Mouse (Mus musculus): ENCODE data around the gene Kat2a. TPM values are rescaled to one million over a fixed set of nuclear protein-coding genes. Genes with fewer than 3 reads are reported as not detected.
"Not testable (repeated sequence)": the region's sequence is repeated elsewhere in the genome, so short reads cannot be mapped to it uniquely, and the experiment has no call there.

The Kat2a gene
- polyA plus RNA-seq, 1 experiment from 2014 or later = 72.4 TPM

DNA sequence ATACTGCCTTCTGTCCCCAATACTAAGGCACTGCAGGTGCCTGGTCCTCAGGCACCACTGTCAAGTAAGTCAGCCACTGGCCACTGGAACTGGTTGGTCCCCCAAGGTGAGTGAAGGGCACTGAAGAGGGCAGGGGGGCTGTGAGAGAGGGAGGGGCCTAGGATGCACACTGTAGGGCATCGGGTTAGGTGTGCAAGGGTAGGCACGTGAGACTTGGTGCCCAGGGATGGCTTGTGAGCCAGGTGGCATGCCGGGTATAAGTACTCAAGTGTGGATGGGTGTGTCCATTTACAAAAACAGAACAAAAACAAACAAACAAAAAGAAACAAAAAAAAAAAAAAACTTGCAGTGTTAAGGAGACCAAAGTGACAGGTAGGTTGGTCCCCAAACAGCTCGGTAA, 23.8 kb downstream of the Kat2a start:
- peaks cover 9% of the 10 kb centered on the region; the same call in 1 of the 2 replicates for H3K4me1 ChIP-seq
- WGBS = 79% methylated on average over 4 of the region's 4 CpGs
- no peak overlapping the region for H3K9ac ChIP-seq
- no peak overlapping the region for H3K27ac ChIP-seq
- no peaks in the 10 kb centered on the region for H3K9me3 ChIP-seq
- H3K36me3 ChIP-seq = no peaks in the 10 kb centered on the region
- H3K4me2 ChIP-seq (replicated peaks) = no peak overlapping the region
- H3K4me3 ChIP-seq = no peak overlapping the region
- no peak for ATAC-seq (ENCODE audit: insufficient number of reproducible peaks, insufficient read depth, low FRiP score, low TSS enrichment)
- H3K27me3 ChIP-seq = peaks cover 29% of the 10 kb centered on the region

DNA sequence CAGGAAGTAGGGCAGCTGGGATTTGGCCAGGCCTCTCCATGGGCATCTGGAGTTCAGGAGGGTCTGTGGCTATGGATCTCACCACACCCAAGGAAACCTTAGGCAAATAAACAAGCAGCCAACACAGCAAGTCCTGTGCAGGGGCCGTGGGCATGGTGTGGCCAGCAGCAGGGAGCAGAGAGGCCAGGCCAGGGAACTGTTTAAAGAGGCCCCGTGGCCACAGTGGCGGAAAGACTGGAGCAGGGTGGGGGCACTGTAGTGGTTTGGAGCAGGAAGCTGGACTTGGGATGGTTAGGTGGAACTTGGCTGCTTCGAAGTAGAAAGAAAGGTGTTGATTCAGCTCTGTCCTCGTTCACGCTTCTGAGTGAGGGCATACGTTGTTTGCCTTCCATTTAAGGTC, 25.0 kb downstream of the Kat2a start:
- Histone ChIP-seq H3K4me1 (peaks cover 6% of the 10 kb centered on the region; the same call in 1 of the 2 replicates), H3K27me3 (peaks cover 21% of the 10 kb centered on the region), H3K9ac (no peak overlapping the region), H3K4me3 (no peak overlapping the region), H3K9me3 (no peaks in the 10 kb centered on the region), H3K36me3 (no peaks in the 10 kb centered on the region), H3K27ac (no peak overlapping the region), H3K4me2 (replicated peaks) (no peak overlapping the region)
- 81% methylated on average over 7 of the region's 7 CpGs for WGBS
- ATAC-seq (ENCODE audit: insufficient number of reproducible peaks, insufficient read depth, low FRiP score, low TSS enrichment) = no peak

DNA sequence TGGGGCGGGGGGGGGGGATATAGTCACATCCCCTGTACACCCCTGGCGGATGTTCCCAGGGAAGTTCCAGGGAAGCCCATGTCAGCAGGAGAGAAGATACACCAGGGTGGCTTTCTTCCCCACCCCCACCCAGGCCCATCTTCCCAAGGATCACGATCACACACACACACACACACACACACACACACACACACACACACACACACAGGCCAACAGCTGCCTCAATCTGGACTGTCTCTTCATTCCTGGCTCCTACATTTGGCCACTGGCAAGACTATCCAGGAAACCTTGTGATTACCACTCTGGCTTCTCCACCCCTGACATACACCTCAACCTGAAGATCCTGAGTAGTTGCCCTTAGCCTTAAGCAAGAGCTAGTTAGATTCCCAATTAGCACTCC, 26.9 kb downstream of the Kat2a start:
- Histone ChIP-seq H3K36me3 (no peaks in the 10 kb centered on the region), H3K4me3 (no peak overlapping the region), H3K27ac (no peak overlapping the region), H3K27me3 (0 out of 2 replicates have a peak, but pooled peaks cover 6% of the 10 kb centered on the region), H3K9me3 (no peaks in the 10 kb centered on the region), H3K9ac (no peak overlapping the region), H3K4me2 (replicated peaks) (no peak overlapping the region), H3K4me1 (no peaks in the 10 kb centered on the region)
- WGBS = 72% methylated on average over 3 of the region's 3 CpGs
- no peak for ATAC-seq (ENCODE audit: insufficient number of reproducible peaks, insufficient read depth, low FRiP score, low TSS enrichment)

DNA sequence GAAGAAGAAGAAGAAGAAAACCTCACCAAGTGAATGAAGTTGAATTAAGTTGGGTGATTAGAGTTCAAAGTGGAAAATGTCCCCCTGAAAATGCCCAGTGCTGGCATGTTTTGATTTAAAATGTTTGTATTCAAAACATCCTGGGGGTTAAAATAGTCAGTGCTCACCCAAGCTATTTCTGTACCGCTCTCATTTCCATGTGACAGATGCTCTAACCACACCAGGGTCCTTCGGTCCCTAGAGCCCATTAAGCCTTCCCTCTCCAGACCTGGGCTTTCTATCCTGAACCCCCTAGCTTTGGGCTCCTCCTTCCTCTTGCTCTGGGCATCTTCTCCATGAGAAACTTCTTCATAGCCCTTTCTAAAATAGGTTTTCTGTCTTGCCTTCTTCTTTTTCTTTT, 28.2 kb downstream of the Kat2a start:
- Histone ChIP-seq H3K9me3 (no peaks in the 10 kb centered on the region), H3K4me3 (no peak overlapping the region), H3K9ac (no peak overlapping the region), H3K4me2 (replicated peaks) (no peak overlapping the region), H3K27ac (no peak overlapping the region), H3K27me3 (no peaks in the 10 kb centered on the region), H3K36me3 (no peaks in the 10 kb centered on the region), H3K4me1 (no peaks in the 10 kb centered on the region)
- 67% methylated on average over 2 of the region's 2 CpGs for WGBS
- ATAC-seq (ENCODE audit: insufficient number of reproducible peaks, insufficient read depth, low FRiP score, low TSS enrichment) = no peak

DNA sequence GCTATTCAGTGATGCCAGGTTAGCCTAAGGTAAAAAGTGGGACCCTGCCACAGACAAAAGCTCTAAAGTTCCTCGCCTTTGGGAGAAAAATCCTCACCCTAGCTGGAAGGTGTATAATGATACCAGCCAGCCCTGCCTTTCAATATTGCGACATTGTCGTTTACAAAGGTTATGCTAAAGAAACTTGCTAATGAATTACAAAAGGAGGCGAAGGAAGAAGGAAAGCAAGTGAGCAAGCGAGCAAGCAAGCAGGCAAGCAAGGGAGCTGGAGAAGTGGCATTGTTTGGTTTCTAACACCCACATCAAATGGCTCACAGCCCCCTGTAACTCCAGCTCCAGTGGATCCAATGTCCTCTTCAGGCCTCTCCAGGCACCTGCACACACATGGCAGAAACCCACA, 29.7 kb downstream of the Kat2a start:
- Histone ChIP-seq H3K27me3 (no peaks in the 10 kb centered on the region), H3K9ac (no peak overlapping the region), H3K36me3 (no peaks in the 10 kb centered on the region), H3K4me2 (replicated peaks) (no peak overlapping the region), H3K4me3 (no peak overlapping the region), H3K4me1 (no peaks in the 10 kb centered on the region), H3K9me3 (no peaks in the 10 kb centered on the region), H3K27ac (no peak overlapping the region)
- no peak for ATAC-seq (ENCODE audit: insufficient number of reproducible peaks, insufficient read depth, low FRiP score, low TSS enrichment)
- 77% methylated on average over 5 of the region's 5 CpGs for WGBS

DNA sequence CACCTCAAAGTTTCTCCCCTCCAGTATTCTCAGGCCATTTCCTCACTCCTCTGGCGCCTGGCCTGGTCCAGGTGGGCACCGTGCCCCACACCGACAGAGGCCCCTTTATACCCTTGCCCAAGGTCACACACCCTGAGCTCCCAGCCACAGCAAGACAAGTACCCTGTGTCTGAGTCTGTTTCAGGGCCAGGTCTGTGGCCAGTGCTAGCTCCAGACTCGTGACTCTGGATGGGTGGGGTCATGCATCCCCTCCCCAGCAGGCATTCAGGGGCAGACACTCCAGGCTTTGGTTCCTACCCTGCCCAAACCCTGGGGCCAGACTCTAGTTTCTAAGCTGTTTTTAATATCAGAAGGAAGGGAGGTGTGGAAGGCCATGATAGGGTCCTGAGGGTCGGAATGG, 30.4 kb downstream of the Kat2a start:
- no peaks in the 10 kb centered on the region for H3K27me3 ChIP-seq
- no peaks in the 10 kb centered on the region for H3K4me1 ChIP-seq
- no peak for ATAC-seq (ENCODE audit: insufficient number of reproducible peaks, insufficient read depth, low FRiP score, low TSS enrichment)
- no peak overlapping the region for H3K27ac ChIP-seq
- H3K4me2 ChIP-seq (replicated peaks) = no peak overlapping the region
- no peaks in the 10 kb centered on the region for H3K9me3 ChIP-seq
- no peak overlapping the region for H3K4me3 ChIP-seq
- H3K9ac ChIP-seq = no peak overlapping the region
- 70% methylated on average over 5 of the region's 5 CpGs for whole genome bisulfite sequencing
- H3K36me3 ChIP-seq = no peaks in the 10 kb centered on the region

DNA sequence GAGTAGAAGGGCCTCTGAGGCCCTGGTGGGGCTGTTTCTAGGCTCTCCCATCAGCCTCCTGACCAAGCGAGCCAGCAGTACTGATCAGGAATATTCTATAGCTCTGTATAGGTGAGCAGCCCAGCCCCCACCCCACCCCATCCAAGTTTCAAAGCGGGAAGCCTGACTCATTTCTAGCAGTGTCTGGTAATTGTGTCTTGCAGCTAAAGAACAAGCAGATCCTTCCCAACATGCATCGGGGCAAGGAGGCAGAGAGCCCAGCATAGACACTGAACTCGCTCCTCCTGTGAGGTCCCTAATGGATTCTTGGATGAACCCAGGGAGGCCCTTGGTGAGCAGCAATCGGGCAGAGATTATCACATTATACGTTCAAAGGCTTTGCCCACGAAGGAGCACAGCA, 34.5 kb downstream of the Kat2a start:
- no peak overlapping the region for H3K4me3 ChIP-seq
- no peak overlapping the region for H3K27ac ChIP-seq
- 62% methylated on average over 7 of the region's 7 CpGs for WGBS
- 0 out of 2 replicates have a peak, but pooled peaks cover 7% of the 10 kb centered on the region for H3K4me1 ChIP-seq
- H3K27me3 ChIP-seq = peaks cover 9% of the 10 kb centered on the region
- H3K36me3 ChIP-seq = no peaks in the 10 kb centered on the region
- no peaks in the 10 kb centered on the region for H3K9me3 ChIP-seq
- ATAC-seq (ENCODE audit: insufficient number of reproducible peaks, insufficient read depth, low FRiP score, low TSS enrichment) = no peak
- no peak overlapping the region for H3K9ac ChIP-seq
- no peak overlapping the region for H3K4me2 ChIP-seq (replicated peaks)

DNA sequence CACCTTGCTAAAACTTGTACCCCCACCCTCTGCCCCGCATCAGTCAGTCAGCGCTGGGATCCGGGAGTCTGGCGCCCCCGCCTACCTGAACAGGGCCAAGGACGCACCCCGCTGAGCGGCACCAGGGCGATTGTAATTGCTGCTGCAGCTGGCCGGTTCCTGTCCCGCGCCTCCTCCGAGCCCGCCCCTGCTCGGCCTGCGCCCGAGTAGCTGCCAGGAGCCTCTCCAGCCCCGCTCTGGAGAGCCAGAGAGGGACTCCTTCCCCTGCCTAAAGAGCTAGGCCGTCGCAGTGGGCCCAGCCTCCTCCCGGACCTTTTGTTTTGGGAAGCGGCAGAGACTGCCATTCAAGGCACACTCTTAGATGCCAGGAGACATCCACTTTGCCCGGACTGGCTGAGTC, 39.1 kb downstream of the Kat2a start:
- Histone ChIP-seq H3K4me2 (replicated peaks) (peak overlapping the region; percentile 47), H3K4me3 (peak overlapping the region; percentile 18), H3K9ac (peak overlapping the region; percentile 44), H3K27me3 (peaks cover 19% of the 10 kb centered on the region), H3K27ac (no peak overlapping the region), H3K4me1 (0 out of 2 replicates have a peak, but pooled peaks cover 10% of the 10 kb centered on the region), H3K9me3 (no peaks in the 10 kb centered on the region), H3K36me3 (no peaks in the 10 kb centered on the region)
- ATAC-seq (ENCODE audit: insufficient number of reproducible peaks, insufficient read depth, low FRiP score, low TSS enrichment) = no peak
- 3% methylated on average over 23 of the region's 23 CpGs for WGBS

DNA sequence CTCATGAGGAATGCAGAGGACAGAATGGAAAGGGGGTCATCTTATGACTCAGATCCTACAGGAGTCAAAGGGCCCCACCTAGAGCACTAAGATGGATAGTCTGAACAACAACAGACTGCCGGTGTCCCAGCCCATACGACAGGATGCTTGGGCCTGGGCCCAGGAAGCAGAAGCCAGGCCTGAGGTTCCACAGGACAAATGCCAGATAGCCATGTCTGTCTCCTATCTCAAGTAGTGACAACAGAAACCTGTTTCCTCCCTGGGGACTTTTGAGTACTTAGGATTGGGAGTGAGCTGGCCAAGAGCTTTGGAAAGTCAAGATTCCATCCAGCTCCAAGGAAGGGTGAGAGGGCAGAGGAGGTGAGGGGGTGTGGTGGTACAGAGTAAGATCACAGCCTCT, 40.3 kb downstream of the Kat2a start:
- H3K27ac ChIP-seq = no peak overlapping the region
- no peak overlapping the region for H3K4me2 ChIP-seq (replicated peaks)
- no peaks in the 10 kb centered on the region for H3K9me3 ChIP-seq
- no peak overlapping the region for H3K4me3 ChIP-seq
- ATAC-seq (ENCODE audit: insufficient number of reproducible peaks, insufficient read depth, low FRiP score, low TSS enrichment) = no peak
- no peak overlapping the region for H3K9ac ChIP-seq
- no peaks in the 10 kb centered on the region for H3K36me3 ChIP-seq
- 0 out of 2 replicates have a peak, but pooled peaks cover 10% of the 10 kb centered on the region for H3K4me1 ChIP-seq
- 66% methylated on average over 2 of the region's 2 CpGs for WGBS
- H3K27me3 ChIP-seq = peaks cover 19% of the 10 kb centered on the region

DNA sequence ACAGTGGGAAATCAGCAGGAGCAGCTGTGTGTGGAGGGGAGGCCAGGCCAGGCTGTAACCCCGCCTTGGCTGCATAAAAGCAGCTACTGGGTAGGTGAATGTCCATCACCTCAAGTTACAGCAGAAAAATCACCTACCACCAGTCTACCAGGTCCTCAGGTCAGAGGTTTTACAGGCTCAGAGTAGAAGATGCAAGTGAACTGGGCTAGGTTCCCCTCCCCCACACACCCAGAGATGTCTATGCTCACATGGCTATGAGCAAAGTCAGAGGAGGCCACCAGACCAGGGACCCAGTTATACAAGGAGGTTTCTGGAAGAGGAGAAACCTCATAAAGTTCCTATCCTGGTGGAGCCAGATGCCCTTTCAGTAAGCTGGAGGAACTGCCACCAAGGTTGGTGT, 41.2 kb downstream of the Kat2a start:
- Histone ChIP-seq H3K36me3 (no peaks in the 10 kb centered on the region), H3K4me1 (0 out of 2 replicates have a peak, but pooled peaks cover 10% of the 10 kb centered on the region), H3K9me3 (no peaks in the 10 kb centered on the region), H3K4me2 (replicated peaks) (no peak overlapping the region), H3K4me3 (no peak overlapping the region), H3K9ac (no peak overlapping the region), H3K27me3 (peaks cover 19% of the 10 kb centered on the region), H3K27ac (no peak overlapping the region)
- WGBS = 82% methylated on average over 1 of the region's 1 CpGs
- no peak for ATAC-seq (ENCODE audit: insufficient number of reproducible peaks, insufficient read depth, low FRiP score, low TSS enrichment)

DNA sequence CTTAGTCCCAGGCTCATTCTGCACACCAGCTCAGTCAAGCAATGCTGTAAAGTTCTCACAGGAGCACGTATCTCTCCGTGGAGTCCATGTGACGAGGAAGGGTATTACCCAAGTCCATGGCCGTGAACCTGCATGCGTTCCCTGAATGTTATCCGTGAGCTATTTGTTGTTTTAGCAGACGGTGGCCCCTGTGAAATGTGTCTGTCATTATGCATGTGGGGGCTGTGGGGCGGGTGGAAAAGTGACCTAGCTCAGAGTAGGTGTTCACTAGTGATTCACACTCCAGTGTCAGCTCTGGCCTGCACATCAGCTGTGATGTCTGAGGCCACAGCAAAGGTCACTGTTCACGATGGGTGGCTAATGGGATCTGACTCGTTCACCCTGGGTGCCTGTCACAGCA, 52.5 kb downstream of the Kat2a start:
- Histone ChIP-seq H3K27me3 (no peaks in the 10 kb centered on the region), H3K9me3 (no peaks in the 10 kb centered on the region), H3K4me3 (no peak overlapping the region), H3K4me2 (replicated peaks) (no peak overlapping the region), H3K4me1 (peaks cover 12% of the 10 kb centered on the region), H3K27ac (no peak overlapping the region), H3K36me3 (no peaks in the 10 kb centered on the region), H3K9ac (no peak overlapping the region)
- WGBS = 68% methylated on average over 10 of the region's 10 CpGs
- no peak for ATAC-seq (ENCODE audit: insufficient number of reproducible peaks, insufficient read depth, low FRiP score, low TSS enrichment)

DNA sequence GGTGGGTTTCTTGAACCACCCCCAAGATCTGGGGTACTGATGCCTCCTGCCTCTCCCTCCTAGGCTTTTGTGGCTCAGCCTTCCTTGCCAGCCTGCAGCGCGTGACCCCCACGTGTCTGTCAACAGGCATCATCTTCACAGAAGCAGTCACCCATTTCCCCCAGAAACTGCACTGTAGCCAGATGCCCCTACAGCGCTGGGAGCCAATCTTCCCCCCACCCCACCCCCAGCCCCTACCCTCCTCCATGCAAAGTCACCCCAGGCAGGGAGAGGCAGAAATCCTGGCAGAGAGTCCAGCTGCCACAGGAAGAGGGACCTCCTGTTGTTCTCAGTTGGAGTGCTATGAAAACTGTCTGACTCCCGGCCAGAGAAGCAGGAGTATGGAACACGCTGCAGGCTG, 55.8 kb downstream of the Kat2a start:
- Histone ChIP-seq H3K4me3 (no peak overlapping the region), H3K4me2 (replicated peaks) (0 out of 2 replicates have a peak overlapping the region, but pooled peaks have one; percentile 7)

DNA sequence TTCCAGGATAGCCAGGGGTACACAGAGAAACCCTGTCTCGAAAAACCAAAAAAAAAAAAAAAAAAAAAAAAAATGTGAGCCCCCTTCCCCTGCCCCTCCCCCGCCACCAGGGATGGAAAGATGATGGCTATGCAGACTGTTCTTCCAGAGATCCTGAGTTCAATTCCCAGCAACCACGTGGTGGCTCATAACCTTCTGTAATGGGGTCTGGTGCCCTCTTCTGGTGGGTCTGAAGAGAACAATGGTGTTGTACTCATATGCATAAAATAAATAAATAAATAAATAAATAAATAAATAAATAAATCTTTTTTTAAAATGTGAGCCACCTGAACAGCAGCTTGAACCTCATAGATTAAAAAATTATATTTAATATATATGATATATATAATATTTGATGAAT, 56.7 kb downstream of the Kat2a start:
- H3K36me3 ChIP-seq; H3K27ac ChIP-seq; H3K9ac ChIP-seq; H3K9me3 ChIP-seq; H3K4me2 ChIP-seq (replicated peaks); ATAC-seq (ENCODE audit: insufficient number of reproducible peaks, insufficient read depth, low FRiP score, low TSS enrichment); H3K4me3 ChIP-seq: not testable (repeated sequence)
- H3K4me1 ChIP-seq = peaks cover 22% of the 10 kb centered on the region
- peaks cover 20% of the 10 kb centered on the region for H3K27me3 ChIP-seq
- 50% methylated on average over 3 of the region's 3 CpGs for WGBS

More for the DNA sequence above, 55.8 kb downstream of the Kat2a start:
- Histone ChIP-seq H3K9ac (no peak overlapping the region), H3K9me3 (no peaks in the 10 kb centered on the region), H3K4me1 (peaks cover 13% of the 10 kb centered on the region), H3K36me3 (no peaks in the 10 kb centered on the region), H3K27ac (no peak overlapping the region), H3K27me3 (peaks cover 11% of the 10 kb centered on the region; the same call in 1 of the 2 replicates)
- WGBS = 5% methylated on average over 6 of the region's 6 CpGs
- no peak for ATAC-seq (ENCODE audit: insufficient number of reproducible peaks, insufficient read depth, low FRiP score, low TSS enrichment)
